Mouse (Mus musculus): ENCODE results near the gene Thop1.
A peak's percentile ranks its signal among the peaks of the same experiment; 100 is the strongest.
"Not testable (repeated sequence)": the region's sequence is repeated elsewhere in the genome, so short reads cannot be mapped to it uniquely, and the experiment has no call there.

Gene Thop1

DNA sequence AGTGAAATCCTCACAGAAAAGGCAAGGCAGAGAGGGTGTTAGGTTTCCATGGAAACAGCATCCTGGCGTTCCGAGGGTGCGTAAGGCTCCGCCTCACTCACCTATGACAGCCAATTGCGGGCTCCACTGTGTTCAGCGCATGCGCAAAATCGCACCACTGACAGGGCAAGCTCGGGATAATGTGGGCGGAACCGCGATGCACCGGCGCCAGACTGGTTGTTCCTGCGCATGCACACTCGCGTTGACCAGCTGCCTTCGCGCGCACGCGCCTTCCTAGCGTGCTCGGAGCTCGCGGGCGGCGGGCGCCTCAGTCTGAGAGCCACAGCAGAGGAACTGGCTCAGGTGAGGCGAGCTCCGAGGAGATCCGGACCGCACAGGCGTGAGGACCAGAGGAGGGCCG, at the start of gene Thop1:
Thop1 (plus strand) TSS at position 200 of the 400 bp plus-strand sequence.
- peak; percentile 92 to 96 for DNase-seq

DNA sequence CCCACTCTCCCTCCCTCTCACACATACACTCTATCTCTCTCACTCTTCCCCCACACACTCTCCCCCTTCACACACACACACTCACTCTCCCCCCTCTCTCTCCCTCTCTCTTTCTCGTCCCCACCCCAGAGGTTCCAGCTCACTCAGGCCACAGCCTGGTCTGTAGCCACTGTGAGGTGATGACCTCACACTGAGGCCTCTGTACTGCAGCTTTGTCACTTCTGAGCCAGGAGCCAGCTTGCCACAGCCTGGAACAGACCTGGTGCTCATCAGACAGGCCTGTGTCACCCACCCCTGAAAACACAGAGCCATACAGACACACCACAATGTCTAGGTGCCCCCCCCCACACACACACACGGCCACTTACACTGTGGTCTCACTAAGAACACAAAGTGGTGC, 49.6 kb upstream of the Thop1 start:
- no peak for DNase-seq

DNA sequence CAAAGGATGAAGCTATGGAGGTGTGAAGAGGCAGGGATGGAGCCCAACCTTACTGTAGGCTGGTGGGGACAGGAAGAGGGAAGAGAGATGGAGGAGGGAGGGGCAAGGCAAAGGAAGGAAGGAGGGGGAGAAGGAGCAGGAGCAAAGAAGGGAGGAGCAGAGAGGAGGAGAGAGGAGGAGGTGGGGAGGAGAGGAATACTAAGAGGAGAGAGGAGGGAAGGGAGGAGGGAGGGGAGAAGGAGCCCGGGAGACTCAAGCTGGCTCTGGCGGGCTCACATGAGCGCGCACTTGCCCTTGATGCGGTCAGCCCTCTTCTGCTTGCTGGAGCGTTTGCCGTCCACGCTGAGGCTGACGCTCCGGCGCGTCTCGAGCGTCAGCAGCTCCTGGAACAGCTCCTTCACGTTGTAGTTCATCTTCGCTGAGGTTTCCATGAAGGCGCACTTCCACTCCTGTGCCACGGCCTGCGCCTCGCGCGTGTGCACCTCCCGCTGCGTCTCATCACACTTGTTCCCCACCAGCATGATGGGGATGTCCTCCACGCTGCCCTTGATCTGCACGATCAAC, 48.2 kb upstream of the Thop1 start:
- no peak for DNase-seq

- no peak for DNase-seq
Observed at GRCm38 (mm10) chr10:81022744-81023143, 47.1 kb upstream of the Thop1 start.

- no peak for DNase-seq
Observed at GRCm38 (mm10) chr10:81024346-81024937, 45.4 kb upstream of the Thop1 start.

DNA sequence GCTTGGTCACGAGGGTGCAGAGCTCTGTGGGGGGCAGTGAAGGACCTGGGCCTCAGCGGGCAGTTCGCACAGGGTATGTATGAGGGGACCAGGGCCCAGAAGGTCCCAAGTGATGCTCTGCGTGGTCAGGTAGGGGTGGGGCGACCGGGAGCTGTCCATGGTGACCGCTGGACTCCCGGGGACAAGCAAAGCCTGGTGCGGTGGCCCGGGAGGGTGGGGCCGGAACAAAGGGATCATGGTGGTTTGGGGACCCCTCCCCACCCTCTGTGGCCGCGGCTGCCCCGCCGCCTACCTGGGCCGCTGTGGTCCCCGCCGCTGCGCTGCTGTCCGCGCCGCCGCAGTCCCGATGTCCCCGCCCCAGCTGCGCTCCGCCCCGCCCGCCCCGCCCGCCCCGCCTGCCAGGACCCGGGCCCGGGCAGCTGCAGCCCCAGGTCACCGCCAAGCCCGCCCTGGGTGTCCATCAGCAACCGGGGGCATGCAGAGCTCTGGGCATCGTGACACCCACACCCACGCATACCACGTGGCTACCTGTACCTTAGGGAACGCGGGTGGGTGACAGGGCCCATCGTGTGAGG, 44.7 kb upstream of the Thop1 start:
- no peak for DNase-seq

DNA sequence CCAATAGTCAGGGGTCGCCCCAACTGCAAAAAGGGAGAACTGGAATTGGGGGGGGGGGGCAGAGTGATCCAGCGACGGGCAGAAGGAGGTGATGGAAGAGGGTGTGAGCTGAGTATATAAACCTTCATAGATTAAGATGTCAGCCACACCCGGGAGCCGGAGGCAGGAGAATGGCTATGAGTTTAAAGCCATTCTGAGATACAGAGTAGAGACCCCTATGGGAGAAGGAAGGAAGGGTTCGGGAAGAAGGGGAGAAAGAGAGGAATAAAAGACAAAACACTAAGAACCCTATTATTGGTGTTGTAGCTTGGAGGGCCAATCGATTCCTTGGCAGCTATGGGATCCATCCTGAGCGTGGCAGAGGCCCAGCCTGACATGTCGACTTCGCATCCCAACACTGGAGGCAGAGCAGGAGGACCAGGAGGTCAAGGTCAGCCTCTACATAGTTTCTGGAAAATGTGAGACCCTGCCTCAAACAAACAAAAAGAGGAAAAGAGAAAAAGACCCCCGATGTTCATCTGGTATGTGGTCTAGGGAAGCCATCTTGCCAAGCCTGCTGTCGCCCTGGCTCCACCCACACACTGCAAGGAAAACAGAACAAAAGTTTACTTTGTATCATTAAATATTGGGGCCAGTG, 44.1 kb upstream of the Thop1 start, which contains the start of gene Diras1:
Diras1 (minus strand) TSS at position 24 of the 637 bp plus-strand sequence.
- no peak for DNase-seq

DNA sequence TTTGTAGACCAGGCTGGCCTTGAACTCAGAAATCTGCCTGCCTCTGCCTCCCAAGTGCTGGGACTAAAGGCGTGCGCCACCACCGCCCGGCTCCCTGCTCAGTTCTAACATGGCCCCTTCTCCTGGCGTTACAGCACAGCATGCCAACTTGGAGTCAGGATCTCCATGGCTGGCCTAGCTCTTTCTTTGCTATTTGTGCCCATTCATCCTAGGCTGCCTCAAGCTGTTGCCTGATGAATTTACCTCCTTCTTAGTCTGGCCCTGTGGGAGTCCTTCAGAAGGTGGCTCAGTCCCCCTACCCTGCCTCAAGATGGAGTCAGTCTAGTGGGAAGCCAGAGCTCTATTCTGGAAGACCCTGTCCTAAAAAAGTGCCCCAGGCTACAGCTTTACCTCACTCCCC, 43.0 kb upstream of the Thop1 start:
- DNase-seq: no peak

GRCm38 (mm10) chr10:81027331-81027730, 42.5 kb upstream of the Thop1 start:
- no peak for DNase-seq

DNA sequence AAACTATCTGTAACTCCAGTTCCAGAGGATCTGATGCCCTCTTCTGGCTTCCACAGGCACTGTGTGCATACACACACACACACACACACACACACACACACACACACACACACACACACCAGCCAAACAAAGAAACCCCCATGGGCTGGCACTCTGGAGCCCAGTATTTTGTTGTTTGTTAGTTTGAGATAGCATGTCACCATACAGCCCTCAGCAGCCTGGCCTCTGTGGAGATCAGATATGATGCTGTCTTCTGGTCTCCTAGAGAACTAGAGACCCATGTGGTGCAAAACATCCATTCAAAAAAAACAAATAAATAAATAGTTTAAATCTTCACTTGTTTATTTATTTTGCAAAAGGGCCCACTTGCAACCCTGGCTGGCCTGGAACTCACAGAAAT, 41.6 kb upstream of the Thop1 start:
- DNase-seq: no peak

DNA sequence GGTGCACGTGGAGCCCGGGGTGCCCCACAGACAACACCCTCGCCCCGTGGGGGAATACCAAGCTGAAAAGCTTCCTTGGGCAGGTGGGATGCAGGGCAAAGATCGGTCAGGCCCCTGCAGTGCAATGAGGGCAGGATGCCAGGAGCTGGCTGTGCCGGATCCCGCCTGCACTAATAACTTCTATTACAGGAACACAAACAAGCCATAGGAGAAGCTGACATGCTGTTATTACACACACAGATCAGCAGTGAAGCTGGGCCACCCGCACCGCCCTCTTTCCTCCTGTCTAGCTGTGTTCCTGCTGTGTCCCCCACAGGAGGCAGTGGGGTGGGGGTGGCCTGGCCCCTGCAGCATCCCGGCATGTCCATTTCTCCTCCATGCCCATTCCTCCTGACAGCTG, 40.8 kb upstream of the Thop1 start:
- no peak for DNase-seq

GRCm38 (mm10) chr10:81033586-81033985, 36.2 kb upstream of the Thop1 start:
- no peak for DNase-seq

DNA sequence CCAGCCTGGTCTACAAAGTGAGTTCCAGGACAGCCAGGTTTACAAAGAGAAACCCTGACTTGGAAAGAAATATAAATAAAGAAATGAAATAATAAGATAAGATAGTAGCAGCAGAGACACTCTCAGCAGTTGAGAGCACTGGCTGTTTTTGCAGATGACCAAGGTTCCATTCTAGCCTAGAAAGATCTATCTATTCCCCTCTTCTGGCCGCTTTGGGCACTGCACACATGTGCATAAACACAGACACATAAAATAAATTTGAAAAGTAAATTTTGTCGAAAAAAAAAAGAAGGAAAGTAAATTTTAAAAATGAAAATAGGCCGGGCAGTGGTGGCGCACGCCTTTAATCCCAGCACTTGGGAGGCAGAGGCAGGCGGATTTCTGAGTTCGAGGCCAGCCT, 33.6 kb upstream of the Thop1 start:
- DNase-seq: no peak

DNA sequence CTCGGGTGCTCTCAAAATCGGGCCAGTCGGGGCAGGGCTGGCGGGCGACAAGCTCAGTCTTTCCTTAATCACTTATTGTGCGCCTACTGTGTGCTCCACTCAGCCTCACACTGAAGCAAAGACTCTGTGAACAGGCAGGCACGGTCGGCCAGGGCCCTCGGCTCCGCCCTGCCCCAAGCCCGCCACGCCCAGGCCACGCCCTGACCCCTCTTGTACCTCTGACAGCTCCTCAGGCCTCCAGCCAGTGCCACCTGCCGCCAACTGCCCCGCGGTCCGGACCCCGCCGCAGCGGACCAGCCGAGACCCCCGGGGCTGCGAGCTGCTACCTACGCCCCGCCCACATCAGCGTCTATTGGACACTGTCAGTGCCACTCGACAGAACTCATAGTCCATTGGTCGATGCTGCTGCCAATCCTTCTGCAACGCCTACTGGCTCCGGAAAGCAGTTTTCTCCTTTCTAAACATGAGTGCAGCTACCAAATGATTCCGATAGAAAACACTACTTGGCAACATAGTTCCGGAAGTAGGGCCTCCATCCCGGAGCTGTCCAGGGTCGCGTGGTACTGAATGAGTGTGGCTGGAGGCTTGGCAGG, 32.8 kb upstream of the Thop1 start, which contains the start of gene Slc39a3:
Slc39a3 (minus strand) TSS at position 439 of the 593 bp plus-strand sequence.
- DNase-seq: peak; percentile 94 to 99

DNA sequence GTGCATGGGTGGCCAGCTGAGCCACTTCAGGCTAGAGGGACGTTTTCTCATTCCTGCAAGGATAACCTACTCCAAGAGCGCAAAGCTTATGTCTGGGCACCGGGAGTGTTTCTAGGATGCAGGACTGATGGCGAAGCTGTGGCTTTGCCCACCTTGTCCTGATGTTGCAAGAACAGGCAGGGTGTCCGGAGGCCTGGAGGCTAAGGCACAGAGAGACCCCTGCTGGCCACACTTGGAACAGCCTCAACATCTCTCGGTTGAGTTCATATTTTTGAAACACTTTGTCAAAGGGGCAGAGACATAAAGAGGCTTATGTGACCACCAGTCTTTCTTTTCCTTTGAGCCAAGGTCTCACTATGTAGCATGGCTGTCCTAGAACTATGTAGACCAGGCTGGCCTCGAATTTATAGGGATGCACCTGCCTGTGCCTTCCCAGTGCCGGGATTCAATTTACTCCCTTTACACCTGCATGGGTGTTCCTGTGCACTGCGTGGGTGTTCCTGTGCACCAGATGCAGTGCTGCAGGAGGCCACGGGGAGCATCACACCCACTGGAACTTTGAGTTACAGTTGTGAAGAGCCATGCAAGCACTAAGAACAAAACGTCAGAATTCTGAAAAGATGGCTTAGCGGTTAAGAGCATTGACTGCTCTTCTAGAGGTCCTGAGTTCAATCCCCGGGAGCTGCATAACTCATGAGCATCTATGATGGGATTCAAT, 28.2 kb upstream of the Thop1 start:
- peak; percentile 49 to 78 for DNase-seq

DNA sequence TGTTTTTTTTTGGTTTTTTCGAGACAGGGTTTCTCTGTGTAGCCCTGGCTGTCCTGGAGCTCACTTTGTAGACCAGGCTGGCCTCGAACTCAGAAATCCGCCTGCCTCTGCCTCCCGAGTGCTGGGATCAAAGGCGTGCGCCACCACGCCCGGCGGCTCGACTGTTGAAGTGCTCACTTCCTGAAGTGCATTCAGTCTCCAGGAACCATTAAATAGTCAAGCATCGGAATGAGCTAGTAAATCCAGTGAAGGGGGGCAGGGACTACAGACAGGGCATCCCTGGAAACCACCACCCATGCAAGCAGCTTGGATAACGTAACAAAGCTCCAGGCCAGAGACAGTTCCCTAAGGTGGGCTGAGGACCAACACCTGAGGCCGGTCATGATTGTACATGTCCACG, 24.6 kb upstream of the Thop1 start:
- not testable (repeated sequence) for DNase-seq

GRCm38 (mm10) chr10:81050645-81051044, 19.2 kb upstream of the Thop1 start:
- DNase-seq: no peak

- DNase-seq: no peak
Observed at GRCm38 (mm10) chr10:81051133-81051532, 18.7 kb upstream of the Thop1 start.

DNA sequence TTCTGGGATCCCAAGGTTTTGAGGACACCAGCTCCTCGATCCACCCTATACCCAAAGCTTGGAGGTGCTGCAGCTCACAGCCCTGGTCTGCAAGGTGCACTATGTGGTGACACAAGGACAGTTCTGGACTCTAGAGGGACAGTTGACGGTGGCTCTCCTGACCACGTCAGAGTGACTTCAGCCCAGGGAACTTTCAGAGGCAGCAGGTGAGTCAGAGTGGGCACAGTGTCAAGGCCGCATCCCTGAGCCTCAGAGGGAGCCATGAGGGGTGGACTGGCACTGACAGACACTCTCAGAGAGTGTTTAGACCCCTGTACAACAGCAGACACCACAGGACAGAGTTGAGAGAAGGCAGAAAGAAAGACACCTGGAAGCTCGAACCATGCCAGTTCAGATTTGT, 17.3 kb upstream of the Thop1 start:
- no peak for DNase-seq

DNA sequence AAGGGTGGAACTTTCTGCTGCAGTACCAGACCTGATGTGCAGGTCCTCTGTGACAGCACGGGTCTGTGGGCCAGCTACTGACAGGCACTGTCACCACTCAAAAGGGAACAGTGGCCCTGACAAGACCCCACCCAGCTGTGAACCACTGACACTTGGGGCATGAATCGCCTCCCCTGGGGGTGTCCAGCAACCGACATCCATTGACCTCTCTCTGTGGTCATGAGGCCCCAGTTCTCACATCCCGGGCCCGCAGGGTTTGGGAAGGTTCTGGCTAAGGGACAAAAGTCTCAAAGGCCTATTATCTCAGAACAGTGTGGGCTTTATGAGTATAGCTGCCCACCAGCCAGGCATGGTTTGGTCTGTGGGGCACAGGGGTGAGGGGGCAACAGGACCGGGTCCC, 14.7 kb upstream of the Thop1 start:
- no peak for DNase-seq

- DNase-seq: not testable (repeated sequence)
Observed at GRCm38 (mm10) chr10:81055802-81056340, 14.0 kb upstream of the Thop1 start.

DNA sequence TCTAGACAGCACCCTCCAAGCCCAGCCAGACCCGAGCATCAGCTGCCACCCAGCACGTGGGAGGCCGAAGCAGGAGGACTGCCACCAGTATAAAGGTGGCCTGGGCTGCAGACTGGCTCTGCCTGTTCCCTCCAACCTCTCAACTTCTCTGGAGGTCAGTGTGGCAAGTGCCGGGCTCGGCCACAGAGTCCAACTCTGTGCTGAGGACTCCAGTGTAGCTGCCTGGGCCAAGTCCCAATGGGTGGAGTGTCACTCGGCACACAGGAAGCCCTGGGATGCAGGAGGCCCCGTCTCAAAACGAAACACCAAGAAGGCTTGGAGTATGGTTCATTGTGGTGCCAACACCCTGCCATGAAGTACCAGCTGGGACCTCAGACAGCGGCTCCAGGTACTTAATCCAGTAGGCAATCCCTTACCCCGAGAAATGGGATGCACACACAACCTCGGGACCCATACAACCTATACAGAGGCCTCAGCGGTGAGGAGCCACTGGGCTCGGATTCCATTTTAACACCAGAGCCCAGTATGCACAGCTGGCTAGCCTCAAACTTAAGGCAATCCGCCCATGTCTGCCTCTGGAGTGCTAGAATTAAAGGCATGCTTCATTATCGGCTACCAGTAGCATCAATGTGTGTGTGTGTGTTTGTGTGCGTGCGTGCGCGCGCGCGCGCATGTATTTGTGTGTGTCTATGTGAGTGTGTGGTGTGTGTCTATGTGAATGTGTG, 12.3 kb upstream of the Thop1 start:
- no peak for DNase-seq

All from spleen, adult 18-20 months (tissue).